Mouse (Mus musculus) retina, postnatal 7 days (tissue): ENCODE data around the gene Zfyve1.

Experiments used
- DNase-seq: peaks from one replicate; pipeline ENCODE4 v3.0.0-alpha.2; 2012; ENCODE audit warnings: low read depth, low spot score

Gene Zfyve1

GRCm38 (mm10) chr12:83580283-83580682, 16.7 kb downstream of the Zfyve1 start:
- no peak for DNase-seq

- no peak for DNase-seq
Observed at GRCm38 (mm10) chr12:83578896-83579569, 18.0 kb downstream of the Zfyve1 start.

- no peak for DNase-seq
Observed at GRCm38 (mm10) chr12:83578356-83578755, 18.7 kb downstream of the Zfyve1 start.

GRCm38 (mm10) chr12:83577445-83577844, 19.6 kb downstream of the Zfyve1 start:
- DNase-seq: no peak

GRCm38 (mm10) chr12:83572717-83573116, 24.3 kb downstream of the Zfyve1 start:
- DNase-seq: no peak

- no peak for DNase-seq
Observed at GRCm38 (mm10) chr12:83569866-83570265, 27.2 kb downstream of the Zfyve1 start.

- no peak for DNase-seq
Observed at GRCm38 (mm10) chr12:83562589-83562988, 34.4 kb downstream of the Zfyve1 start.

- no peak for DNase-seq
Observed at GRCm38 (mm10) chr12:83560189-83560588, 36.8 kb downstream of the Zfyve1 start.

- DNase-seq: no peak
Observed at GRCm38 (mm10) chr12:83558496-83558895, 38.5 kb downstream of the Zfyve1 start.

- DNase-seq: no peak
Observed at GRCm38 (mm10) chr12:83555605-83556004, 41.4 kb downstream of the Zfyve1 start.

- DNase-seq: no peak
Observed at GRCm38 (mm10) chr12:83553816-83554215, 43.2 kb downstream of the Zfyve1 start.

GRCm38 (mm10) chr12:83551305-83551704, 45.7 kb downstream of the Zfyve1 start:
- DNase-seq: no peak

- no peak for DNase-seq
Observed at GRCm38 (mm10) chr12:83544791-83545190, 52.2 kb downstream of the Zfyve1 start.

GRCm38 (mm10) chr12:83543997-83544396, 53.0 kb downstream of the Zfyve1 start:
- no peak for DNase-seq

GRCm38 (mm10) chr12:83536039-83536438, 61.0 kb downstream of the Zfyve1 start:
- no peak for DNase-seq

- DNase-seq: no peak
Observed at GRCm38 (mm10) chr12:83535428-83535827, 61.6 kb downstream of the Zfyve1 start.

GRCm38 (mm10) chr12:83534190-83534589, 62.8 kb downstream of the Zfyve1 start:
- DNase-seq: no peak

GRCm38 (mm10) chr12:83532966-83533365, 64.1 kb downstream of the Zfyve1 start:
- no peak for DNase-seq

- no peak for DNase-seq
Observed at GRCm38 (mm10) chr12:83531992-83532391, 65.0 kb downstream of the Zfyve1 start.

- no peak for DNase-seq
Observed at GRCm38 (mm10) chr12:83528665-83529064, 68.4 kb downstream of the Zfyve1 start.

- DNase-seq: no peak
Observed at GRCm38 (mm10) chr12:83527816-83528215, 69.2 kb downstream of the Zfyve1 start.

- no peak for DNase-seq
Observed at GRCm38 (mm10) chr12:83525822-83526544, 71.0 kb downstream of the Zfyve1 start.

GRCm38 (mm10) chr12:83524329-83524728, 72.7 kb downstream of the Zfyve1 start:
- DNase-seq: no peak
